13 mouse cellular contexts compared by ENCODE assay signal in genomic region chr7:72691859-72692258, GRCm38 (mm10).
DNase-seq lines count a peak whose midpoint lies in the region; ATAC-seq and TF ChIP-seq lines count a peak whose summit lies in the region.
"Had no signal": no experiment of that assay in that cellular context is flagged by ENCODE, and none has a peak within 500 bp of the region (broad histone marks: within the 10 kb centered on the region; RNA-seq: fewer than 3 reads in every experiment).

No protein-coding gene starts in this region.

- peak; percentile 12 to 17 for DNase-seq in left cerebral cortex, postnatal 36 days (ENCODE audit: low spot score in 2 of 2)
- no peak for DNase-seq in left cerebral cortex, postnatal 10 days (ENCODE audit: extremely low spot score in 1 of 2, low spot score in 2 of 2)
- DNase-seq in Muller cell, postnatal 12 days (ENCODE audit: inconsistent ontology term): peak; percentile 17
- peak; percentile 15 for DNase-seq in cerebellum, adult 11-12 months
- no peak for DNase-seq in embryo, embryonic 9.5 days (ENCODE audit: extremely low spot score)
- DNase-seq: kidney, adult 11 months; retina, postnatal 1 day had no signal

- H3K79me2 ChIP-seq in myocyte (ENCODE audit: control insufficient read depth, insufficient read depth): no peaks in the 10 kb centered on the region

- H3K27me3 ChIP-seq in myocyte (ENCODE audit: control insufficient read depth, insufficient read depth, insufficient read length): no peaks in the 10 kb centered on the region
- H3K27me3 ChIP-seq: embryonic facial prominence, embryonic 12.5 days; lung, embryonic 15.5 days; neural tube, embryonic 13.5 days had no signal

- H3K36me3 ChIP-seq in myocyte (ENCODE audit: control insufficient read depth, insufficient read depth): no peaks in the 10 kb centered on the region
- H3K36me3 ChIP-seq: embryonic facial prominence, embryonic 12.5 days; hindbrain, embryonic 10.5 days; lung, embryonic 15.5 days; neural tube, embryonic 13.5 days had no signal

- intact Hi-C loops in left cerebral cortex, postnatal 36 days (cut with DNase I): no loop called here
- intact Hi-C loops in left cerebral cortex, postnatal 10 days (cut with DNase I): no loop called here

- H3K4me2 ChIP-seq in myocyte (ENCODE audit: low read depth): peak overlapping the region; percentile 71
- H3K4me2 ChIP-seq: embryonic facial prominence, embryonic 12.5 days; lung, embryonic 15.5 days; neural tube, embryonic 13.5 days had no signal

- H3ac ChIP-seq in myocyte (ENCODE audit: control insufficient read depth, insufficient read length): no peak overlapping the region

- no peak overlapping the region for H3K4me3 ChIP-seq in myocyte
- H3K4me3 ChIP-seq: embryonic facial prominence, embryonic 12.5 days; hindbrain, embryonic 10.5 days; lung, embryonic 15.5 days; neural tube, embryonic 13.5 days had no signal

- no peak for TF ChIP-seq POLR2A in myocyte (IDR thresholded peaks at IDR 0.05; ENCODE audit: insufficient read length, low read depth)

- no peak for ATAC-seq in monocyte, adult 5-6 weeks (replicated peaks; ENCODE audit: insufficient number of reproducible peaks, low FRiP score, low TSS enrichment, poor library complexity, severe bottlenecking)

TF ChIP-seq in myocyte, 11 proteins besides CTCF, POLR2A, EP300 and RAD21:
- no peak for TF ChIP-seq MYOG (IDR thresholded peaks at IDR 0.05; ENCODE audit: control insufficient read depth in 1 of 3, insufficient read depth in 1 of 3, insufficient read length in 2 of 3, low read depth in 2 of 3)
- TF ChIP-seq TCF3 (IDR thresholded peaks at IDR 0.05; ENCODE audit: insufficient read length, low read depth): no peak

Comparison
In these comparisons a context has a peak if more than half of its experiments do, and no peak if none do; other contexts are left out.
1. DNase-seq: peak in left cerebral cortex, postnatal 36 days (2 of 2), Muller cell, postnatal 12 days (single experiment) and cerebellum, adult 11-12 months (single experiment); none in left cerebral cortex, postnatal 10 days (0 of 2) and embryo, embryonic 9.5 days (single experiment).